Mouse (Mus musculus): ENCODE measurements around the gene Znrd1.
A peak's percentile ranks its signal among the peaks of the same experiment; 100 is the strongest.

Znrd1 gene

DNA sequence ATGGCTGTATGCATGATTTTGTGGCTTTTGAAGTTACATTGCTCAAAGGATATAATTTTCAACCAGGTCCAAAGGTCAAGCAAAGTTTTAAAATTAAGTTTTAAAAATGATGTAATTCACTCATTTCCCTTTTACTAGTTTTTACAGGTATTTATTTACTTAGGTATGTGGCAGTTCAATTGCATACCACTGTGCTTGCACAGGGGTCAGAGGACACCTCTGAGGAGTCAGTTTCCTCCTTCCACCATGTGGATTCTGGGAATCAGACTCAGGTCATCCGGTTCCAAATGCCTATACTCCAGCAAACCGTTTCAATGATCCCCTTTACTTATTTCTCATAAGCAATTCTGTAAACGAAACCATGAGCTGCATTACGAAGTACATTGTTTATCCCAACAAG lies 35.6 kb downstream of the Znrd1 start:
- DNase-seq = no peak

DNA sequence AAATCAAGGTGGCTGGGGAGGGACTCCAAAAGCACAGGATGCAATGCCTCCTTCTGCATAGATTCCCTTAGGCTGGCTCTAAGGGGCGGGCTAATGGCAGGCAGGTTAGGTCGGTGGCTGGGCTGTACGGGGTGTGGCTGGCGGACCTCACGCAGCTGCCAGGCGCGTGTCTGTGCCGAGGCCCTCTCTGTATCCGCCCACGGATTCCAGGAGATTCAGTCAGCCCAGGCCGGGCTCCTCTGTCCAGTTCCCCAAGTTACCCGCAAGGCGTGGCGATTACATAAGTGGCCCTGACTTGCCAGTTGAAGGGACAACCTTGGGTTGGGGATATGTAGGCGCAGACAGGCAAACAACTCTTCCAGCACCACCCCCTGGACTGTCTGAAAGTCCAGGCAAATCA lies 38.1 kb downstream of the Znrd1 start:
- no peak for DNase-seq

GRCm38 (mm10) chr17:36915076-36915475 lies 43.3 kb downstream of the Znrd1 start:
- DNase-seq = peak; percentile 58 to 71

DNA sequence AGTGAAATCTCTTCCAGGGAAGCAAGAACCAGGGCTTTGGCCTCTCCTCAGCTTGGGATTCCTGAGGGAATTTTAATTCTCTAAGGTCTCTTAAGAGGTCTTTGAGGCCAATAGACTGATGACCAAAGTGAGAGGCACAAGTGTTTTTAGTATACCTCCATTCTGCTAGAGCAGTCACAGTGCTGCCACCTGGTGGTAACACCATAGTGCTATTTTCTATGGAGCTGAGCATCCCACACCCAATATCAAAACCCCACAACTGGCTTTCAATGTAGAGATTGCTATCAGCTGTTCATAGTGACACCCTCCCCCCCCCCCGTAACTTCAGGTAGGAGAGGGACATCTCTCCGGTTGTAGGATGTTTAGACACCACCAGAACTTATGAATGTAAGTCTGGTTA lies 44.3 kb downstream of the Znrd1 start:
- peak; percentile 59 to 73 for DNase-seq

DNA sequence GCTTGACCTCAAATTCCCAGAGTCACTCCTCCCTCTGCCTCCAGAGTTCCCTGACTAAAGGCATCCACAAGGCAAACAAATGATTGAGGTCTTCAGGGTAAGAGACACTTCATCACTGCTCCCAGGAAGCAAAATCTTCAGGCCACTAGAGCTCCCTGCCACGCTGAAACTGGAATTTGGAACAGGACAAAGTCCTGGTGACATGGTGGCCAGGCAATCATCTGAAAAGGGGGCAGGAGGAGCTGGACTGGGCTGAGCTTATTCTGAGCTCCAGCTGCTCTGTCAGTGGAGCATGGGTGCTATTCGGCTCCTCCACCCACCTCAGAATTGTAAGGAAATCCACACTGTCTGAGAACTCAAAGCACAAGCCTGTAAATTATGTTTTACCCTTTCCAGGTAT lies 46.3 kb downstream of the Znrd1 start:
- DNase-seq = no peak

DNA sequence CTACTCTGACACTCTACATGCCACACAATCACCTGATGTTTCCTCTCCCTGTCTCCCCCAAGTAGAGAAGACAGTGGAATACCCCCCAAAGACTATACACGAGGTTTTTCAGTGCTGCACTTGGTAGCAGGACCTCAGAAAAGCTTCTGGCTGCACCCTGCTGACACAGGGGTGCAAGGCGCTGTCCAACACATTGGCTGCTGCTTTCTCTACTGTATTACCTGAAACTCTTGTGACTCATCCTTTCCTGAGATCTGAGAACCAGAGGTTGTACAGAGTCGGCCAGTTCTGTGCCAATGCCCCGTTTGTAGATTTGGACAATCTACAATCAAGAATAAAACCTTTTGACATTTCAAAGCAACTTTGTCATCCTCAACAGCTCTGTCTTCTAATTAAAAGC lies 48.6 kb downstream of the Znrd1 start:
- DNase-seq = no peak

- no peak for DNase-seq
Observed at GRCm38 (mm10) chr17:36908235-36908634, 50.1 kb downstream of the Znrd1 start.

Data from thymus, postnatal 36 days (tissue).